Mouse (Mus musculus) cerebellum, postnatal 25 days (tissue): ENCODE results near the gene Ldlrad1.

Source experiments
- DNase-seq, 2 experiments: peaks; one replicate each; pipeline ENCODE4 v3.0.0; 2021; ENCODE audit warnings: mixed read lengths in 2 of 2

Gene Ldlrad1

DNA sequence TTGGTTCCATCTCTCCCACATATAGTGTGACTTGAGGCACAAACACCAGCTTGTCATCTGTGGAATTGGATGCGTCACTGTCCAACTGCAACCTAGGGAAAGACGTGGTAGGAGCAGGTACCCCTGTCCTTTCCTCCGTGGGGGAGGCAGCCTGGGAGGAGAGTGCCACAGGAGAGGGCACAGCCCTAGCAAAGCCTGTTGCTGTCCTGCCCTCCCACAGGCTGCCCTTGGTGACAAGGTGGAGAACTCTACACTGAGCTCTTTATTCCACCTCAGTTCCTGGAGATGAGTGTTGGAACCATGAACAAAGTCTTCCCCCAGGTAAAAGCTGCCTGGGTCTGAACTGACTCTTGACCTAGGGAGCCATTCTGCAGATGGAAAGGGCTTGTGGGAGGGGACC, at the start of gene Ldlrad1:
TSS of gene Ldlrad1 (plus strand) at position 301 of the 400 bp plus-strand sequence.
- no peak for DNase-seq

GRCm38 (mm10) chr4:107160181-107160580, 48.8 kb upstream of the Ldlrad1 start:
- no peak for DNase-seq

DNA sequence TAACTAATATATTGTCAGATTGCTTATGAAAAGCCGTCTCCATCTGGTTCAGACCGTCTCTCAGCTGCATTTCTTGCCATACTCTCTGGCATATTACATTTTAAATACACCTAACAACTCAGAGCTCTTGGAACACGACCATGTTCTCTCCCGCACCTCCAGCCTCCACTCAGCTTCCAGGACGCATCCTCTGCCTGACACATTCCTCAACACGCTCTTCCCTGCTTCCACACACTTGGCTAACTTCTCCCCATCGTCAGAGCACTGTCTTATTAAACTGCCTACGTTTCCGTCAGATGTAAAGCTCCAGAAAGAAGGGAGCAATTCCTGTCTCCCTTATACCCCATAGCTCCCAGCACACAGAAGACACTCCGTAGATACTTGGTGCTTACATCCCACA, 45.6 kb upstream of the Ldlrad1 start:
- no peak for DNase-seq

- peak; percentile 76 to 84 for DNase-seq
Measured at GRCm38 (mm10) chr4:107163756-107164587, 45.0 kb upstream of the Ldlrad1 start.

DNA sequence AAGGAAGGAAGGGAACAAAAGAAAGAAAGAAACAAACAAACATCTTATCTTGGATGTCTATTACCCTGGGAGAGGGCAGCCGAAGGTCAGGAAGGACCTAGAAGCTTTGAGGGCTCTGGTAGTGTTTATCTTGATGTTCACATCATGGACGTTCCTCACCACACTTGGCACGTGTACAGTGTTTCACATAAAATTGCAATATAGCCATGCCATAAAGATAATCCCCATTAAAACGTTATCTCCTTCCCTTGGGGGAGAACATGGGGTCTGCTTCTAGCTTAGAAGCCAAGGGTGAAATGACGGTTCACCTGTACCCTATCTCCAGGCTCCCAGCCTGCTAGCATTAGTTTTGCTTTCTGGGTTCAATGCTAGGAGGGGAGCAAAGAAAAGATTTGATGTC, 42.3 kb upstream of the Ldlrad1 start:
- DNase-seq, result no peak

DNA sequence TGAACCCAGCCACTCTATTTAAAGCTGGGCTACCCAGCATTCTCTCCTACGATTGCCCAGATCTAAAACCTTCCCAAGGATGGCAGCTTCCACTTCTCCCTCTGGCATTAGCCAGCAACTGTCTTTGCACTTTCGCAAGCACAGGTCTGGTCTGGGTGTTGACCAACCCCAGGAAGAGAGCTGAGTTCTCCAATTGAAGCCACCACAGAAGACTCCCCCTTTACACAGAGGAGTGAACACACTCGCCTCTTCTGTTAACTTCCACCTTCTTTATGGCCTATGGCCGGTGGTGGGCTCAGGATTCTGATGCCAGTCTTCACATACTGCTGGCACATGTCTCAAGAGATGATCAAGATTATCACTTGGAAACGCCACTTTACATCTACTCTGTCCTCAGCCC, 41.2 kb upstream of the Ldlrad1 start:
- DNase-seq, result no peak

DNA sequence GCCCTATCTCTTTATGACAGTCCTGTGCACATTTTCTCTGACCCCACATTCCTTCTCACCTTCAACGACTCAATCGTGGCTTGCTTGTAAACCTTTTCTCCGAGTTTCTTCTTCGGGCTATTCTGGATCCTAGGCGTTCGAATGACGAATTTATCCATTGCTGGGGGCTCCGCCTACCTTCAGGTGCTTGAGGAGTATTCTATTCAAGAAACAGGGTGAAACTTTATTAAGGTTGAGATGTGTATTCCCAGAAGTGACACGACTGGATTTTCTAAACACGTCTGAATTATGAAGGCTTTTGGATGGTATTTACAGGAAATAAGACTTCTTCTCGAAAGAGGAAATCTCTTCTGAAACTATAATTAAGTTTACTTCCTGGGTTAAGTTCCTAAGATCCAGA, 31.5 kb upstream of the Ldlrad1 start:
- no peak for DNase-seq

GRCm38 (mm10) chr4:107178182-107178829, 30.7 kb upstream of the Ldlrad1 start, which contains the start of gene Tmem59:
Tmem59 (plus strand) TSS chr4:107178399.
- peak; percentile 97 to 98 for DNase-seq

GRCm38 (mm10) chr4:107178830-107179490, 30.0 kb upstream of the Ldlrad1 start, which contains the start of gene Tceanc2:
Tceanc2 (minus strand) TSS chr4:107179116.
- peak; percentile 63 to 75 for DNase-seq

DNA sequence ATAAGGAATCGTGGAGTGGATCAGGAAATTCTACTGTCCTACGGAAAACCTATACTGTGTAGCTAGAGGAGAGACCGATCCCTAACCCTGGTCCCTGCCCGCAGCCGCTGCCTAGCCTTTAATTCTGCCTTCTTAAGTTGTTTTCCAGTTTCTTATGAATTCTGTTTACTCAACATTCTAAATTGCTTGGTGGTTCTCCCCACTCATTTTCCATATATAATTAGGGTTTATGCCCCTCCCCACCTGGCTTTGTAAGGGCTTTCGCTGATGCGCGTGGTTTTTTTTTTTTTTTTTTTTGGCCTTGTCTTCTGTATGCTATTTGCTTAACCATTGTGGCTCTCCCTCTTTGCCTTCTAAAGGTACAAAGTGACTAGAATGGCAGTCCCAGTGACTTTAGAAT, 29.4 kb upstream of the Ldlrad1 start:
- DNase-seq, result no peak

DNA sequence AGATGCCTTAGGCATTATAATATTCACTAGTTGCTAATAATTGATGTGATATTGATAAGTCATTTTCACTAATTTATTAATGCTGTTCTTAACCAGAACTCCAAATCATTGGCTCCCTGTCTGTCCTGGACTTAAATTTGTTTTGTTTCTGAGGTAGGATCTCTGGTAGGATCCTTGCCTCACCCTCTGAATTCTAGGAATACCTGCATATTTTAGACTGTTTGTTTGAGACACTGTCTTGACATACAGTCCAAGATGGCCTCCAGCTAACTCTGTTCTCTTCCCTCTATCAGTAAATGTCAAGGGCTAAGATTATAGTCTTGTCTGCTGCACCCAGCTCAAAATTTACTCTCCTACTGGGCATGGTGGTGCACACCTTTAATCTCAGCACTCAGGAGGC, 28.2 kb upstream of the Ldlrad1 start:
- DNase-seq, result no peak

- no peak for DNase-seq
Measured at GRCm38 (mm10) chr4:107181866-107182265, 27.1 kb upstream of the Ldlrad1 start.

DNA sequence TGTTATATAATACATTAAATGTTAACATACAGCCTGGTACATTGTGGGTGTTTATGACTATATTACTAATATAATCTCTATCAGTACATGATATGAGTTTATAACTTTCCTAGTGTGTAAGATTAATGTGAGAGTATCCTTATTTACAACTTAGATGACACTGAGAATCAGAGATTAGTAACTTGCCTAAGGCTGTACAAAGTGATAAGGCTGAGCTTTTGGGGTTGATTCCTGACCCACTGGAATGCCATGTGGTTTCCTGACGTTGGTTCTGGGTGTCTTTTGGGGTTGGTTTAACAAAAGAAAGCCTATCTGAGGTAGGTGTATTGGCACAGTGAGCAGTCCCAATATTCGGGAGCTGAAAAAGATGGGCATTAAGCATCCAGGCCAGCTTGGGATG, 26.2 kb upstream of the Ldlrad1 start:
- no peak for DNase-seq

DNA sequence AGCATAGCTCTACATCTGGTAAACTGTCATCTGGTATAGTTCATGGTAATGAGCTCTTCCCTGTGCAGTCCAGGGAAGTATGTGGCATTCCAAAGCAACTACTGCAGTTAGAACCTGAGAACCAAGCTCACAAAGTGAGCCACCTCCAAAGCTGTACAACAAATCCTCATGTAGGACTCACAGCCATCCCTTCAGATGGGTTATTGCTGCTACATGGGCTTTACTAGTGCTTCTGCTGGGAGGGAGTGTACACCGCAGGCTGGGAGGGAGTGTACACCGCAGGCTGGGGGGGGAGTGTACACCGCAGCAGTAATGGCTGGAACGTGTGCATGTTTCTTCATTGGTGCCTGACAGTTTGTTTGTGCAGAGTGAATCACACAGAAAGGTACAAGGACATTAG, 25.8 kb upstream of the Ldlrad1 start:
- no peak for DNase-seq

GRCm38 (mm10) chr4:107185703-107186102, 23.3 kb upstream of the Ldlrad1 start:
- DNase-seq, result no peak

DNA sequence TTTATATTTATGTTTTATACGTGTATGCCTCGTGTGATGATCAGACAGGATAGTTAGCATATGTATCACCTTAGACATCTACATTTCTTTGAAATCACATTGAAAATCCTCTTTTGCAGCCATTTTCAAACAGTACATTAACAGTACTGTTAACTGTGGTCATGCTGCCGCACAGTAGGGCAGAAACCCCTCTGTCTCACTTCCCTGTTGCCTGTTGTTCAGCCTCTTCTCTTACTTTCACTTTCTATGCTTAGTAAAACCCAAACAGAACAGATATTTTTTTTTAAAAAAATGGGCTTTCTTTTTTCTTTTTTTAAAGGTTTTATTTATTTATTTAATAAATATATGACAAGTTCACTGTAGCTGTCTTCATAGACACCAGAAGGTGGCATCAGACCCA, 15.1 kb upstream of the Ldlrad1 start:
- DNase-seq, result no peak

DNA sequence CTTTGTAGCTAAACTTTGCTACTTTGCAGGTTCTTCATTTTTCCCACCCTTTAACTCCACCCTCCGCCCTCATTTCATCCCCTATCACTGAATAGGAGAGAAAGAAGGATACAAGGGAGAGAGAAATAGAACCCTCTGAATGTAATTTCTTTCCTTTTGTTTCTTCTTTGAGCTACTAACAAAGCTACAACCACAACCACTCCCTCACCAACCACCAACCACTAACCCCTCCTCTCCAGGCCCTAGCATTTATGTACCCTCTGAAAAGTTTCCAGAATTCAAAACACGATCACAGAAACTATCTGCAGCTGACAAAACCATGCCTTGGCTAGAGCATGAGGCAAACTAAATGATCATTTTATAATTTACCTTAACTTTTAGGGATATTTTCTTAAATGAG, 12.5 kb upstream of the Ldlrad1 start:
- DNase-seq, result no peak

- DNase-seq, result no peak
Measured at GRCm38 (mm10) chr4:107198072-107198471, 10.9 kb upstream of the Ldlrad1 start.

GRCm38 (mm10) chr4:107201779-107202178, 7.2 kb upstream of the Ldlrad1 start:
- DNase-seq, result no peak

DNA sequence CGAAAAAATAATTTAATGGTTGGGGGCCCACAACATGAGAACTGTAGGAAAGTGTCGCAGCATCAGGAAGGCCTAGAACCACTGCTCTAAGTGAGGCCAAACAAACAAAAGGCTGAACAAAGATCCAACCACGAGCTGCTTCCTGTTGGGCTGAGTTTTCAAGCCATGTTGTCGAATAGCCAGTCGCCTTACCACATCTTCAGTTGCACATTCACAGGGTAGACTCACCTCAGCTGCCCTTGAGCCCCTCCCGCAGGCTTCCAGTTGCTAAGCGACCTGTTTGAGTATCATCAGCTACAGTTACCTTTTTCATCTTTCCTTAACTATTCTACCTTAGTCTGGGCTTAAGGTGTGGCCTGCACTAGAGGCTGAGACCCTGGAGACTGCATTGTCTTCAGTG, 6.0 kb upstream of the Ldlrad1 start:
- DNase-seq, result no peak

DNA sequence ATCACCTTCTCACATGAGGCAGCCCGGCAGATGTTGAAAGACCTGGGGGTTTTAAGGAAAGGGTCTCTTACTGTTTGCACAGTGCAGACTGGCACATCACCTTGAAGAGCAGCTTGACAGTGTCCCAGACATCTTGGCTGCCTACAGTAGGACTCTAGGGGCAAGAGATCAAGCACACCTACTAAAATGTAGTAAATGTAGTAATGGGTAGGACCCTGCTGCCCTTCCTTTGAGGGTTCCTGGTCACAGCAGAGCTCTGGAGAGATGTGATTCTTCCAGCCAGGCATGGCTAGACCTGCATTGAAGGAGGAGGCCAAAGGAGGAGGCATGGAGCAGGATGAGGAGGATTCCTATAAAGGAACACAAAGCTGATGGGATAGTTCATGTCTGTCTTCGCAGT, 2.0 kb upstream of the Ldlrad1 start:
- no peak for DNase-seq

- no peak for DNase-seq
Measured at GRCm38 (mm10) chr4:107210483-107211097, 1.6 kb downstream of the Ldlrad1 start.

DNA sequence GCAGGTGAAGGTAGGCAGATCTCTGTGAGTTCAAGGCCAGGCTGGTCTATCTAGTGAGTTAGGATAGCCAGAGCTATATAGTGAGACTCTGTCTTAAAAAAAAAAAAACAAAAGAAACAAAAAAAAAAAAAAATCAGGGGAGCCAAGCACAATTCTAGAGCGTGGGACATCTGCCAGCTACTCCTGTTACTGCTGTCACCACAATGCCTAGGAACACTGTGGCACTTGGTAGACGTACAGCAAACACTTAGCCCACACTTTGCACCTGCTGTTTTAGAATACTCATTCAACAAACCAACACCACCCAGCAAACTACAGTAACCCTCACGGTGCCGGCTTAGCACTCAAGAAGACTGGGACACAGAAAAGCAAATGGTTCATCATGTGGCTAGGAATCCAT, 2.5 kb downstream of the Ldlrad1 start:
- DNase-seq, result no peak
